Mouse (Mus musculus): Measurements from ENCODE around the gene Gm10073.

DNA sequence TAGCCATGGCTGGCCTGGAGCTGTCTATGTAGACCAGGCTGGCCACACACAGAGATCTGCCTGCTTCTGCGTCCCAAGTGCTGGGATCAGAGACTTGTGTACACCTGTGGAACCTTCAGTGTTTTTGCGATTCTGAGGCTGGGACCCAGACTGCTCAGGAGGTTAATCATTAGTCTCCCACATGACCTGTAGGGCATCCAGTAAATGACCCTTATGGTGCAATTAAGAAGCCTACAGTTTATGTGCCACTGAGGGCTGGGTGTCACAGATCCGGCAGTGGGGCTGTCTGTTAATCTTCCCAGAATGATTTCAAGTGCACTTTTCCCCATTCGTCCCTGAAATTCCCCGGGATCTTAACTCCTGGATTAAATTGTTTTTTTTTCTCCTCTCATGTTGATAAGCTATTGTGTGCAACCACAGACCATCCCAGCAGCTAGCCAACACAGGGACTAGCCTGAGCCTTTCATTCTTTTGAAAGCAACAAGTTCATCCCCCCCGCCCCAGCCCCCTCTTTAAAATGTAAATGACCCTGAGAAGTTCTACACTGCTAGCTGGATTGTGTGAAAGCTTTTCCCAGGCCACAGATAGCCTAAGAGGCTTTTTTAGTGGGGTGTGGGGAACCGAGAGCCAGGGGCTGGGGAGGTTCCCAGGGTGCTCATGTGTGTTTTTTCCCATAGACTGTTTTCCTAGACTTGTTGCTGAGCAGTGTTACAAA, 26.2 kb upstream of the Gm10073 start:
- TF ChIP-seq POLR2A (IDR thresholded peaks at IDR 0.05; ENCODE audit: extremely low read depth, insufficient read depth, low read length) = no peak
- no peak for TF ChIP-seq CTCF (IDR thresholded peaks at IDR 0.05; ENCODE audit: low read depth, low read length)

Measured in liver, adult 2 months (tissue).